Mouse (Mus musculus): Measurements from ENCODE around the gene Rita1. TPM values are rescaled to one million over a fixed set of nuclear protein-coding genes. Genes with fewer than 3 reads are reported as not detected.
A peak's percentile ranks its signal among the peaks of the same experiment; 100 is the strongest.

Gene Rita1
- total and polyA plus RNA-seq, 2 experiments from 2014 or later, result 30.4 to 38.6 TPM

GRCm38 (mm10) chr5:120563914-120564311 lies 48.5 kb downstream of the Rita1 start:
- 68% methylated on average over 4 of the region's 4 CpGs for WGBS
- no peaks in the 10 kb centered on the region for H3K27me3 ChIP-seq (ENCODE audit: insufficient read depth, low read length)
- DNase-seq (ENCODE audit: low spot score) (no peak), ATAC-seq (no peak)
- no peak overlapping the region for H3K4me3 ChIP-seq (ENCODE audit: low read length)
- H3K9ac ChIP-seq (replicated peaks; ENCODE audit: low read length), result no peak overlapping the region
- H3K4me1 ChIP-seq (ENCODE audit: insufficient read depth, low read length), result peaks cover 49% of the 10 kb centered on the region
- no peaks in the 10 kb centered on the region for H3K36me3 ChIP-seq (ENCODE audit: insufficient read depth, low read length)
- H3K27ac ChIP-seq, result no peak overlapping the region
- no peak overlapping the region for H3K4me2 ChIP-seq (ENCODE audit: low read depth, low read length)
- no peaks in the 10 kb centered on the region for H3K9me3 ChIP-seq (ENCODE audit: low read length)
- no peak for TF ChIP-seq CTCF (IDR thresholded peaks at IDR 0.05; ENCODE audit: low read depth)

DNA sequence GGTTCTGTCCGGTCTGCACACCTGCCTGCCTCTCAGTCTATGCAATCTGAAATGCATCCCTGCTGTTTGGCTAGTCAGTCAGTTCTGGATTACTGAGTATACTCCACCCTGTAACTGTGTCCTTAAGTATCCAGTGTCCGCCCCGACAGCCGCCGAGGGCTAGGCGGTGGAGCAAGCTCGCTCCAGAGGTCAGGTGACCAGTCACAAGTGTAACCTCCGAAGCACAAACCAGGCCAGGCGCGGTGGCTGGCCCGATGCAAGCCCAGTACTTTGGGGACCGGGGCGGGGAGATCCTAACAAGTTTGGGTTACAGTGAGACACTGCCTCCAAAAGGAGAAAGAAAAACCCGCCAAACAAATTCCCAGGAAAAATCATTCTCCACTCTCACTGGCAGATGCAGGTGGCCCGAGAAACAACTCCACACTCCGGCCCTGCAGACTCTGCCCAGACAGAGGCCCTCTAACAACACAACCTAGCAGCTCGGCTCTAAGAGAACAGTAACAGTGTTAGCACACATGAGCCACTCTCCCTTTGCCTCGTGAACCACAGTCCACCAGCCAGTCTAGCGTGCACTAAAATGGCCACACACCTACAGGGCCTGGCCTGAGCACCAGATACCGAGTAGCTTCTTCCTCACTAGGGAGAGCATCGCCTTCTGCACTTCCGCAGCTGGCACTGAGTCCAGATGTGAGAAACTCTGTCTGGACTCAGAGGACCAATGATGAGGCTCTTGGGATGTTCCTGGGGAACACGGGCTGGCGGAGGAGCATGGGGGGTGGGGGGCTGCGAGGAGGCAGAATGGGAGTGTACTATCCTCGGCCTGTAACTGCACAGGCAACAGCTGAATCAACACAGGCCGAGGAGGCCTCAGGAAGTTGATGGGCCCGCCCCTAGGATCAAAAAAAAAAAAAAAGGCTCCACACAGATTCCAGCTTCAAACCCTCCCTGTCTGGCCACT lies 49.2 kb downstream of the Rita1 start:
- no peak for TF ChIP-seq CTCF (IDR thresholded peaks at IDR 0.05; ENCODE audit: low read depth)

GRCm38 (mm10) chr5:120560616-120561311 lies 51.6 kb downstream of the Rita1 start:
- Histone ChIP-seq H3K27me3 (ENCODE audit: insufficient read depth, low read length) (no peaks in the 10 kb centered on the region), H3K4me1 (ENCODE audit: insufficient read depth, low read length) (peaks cover 22% of the 10 kb centered on the region), H3K27ac (peak overlapping the region; percentile 67), H3K36me3 (ENCODE audit: insufficient read depth, low read length) (0 out of 2 replicates have a peak, but pooled peaks cover 4% of the 10 kb centered on the region), H3K4me3 (ENCODE audit: low read length) (no peak overlapping the region; the same call in 1 of the 2 replicates), H3K9me3 (ENCODE audit: low read length) (no peaks in the 10 kb centered on the region), H3K4me2 (ENCODE audit: low read depth, low read length) (peak overlapping the region; percentile 31), H3K9ac (replicated peaks; ENCODE audit: low read length) (0 out of 2 replicates have a peak overlapping the region, but pooled peaks have one; percentile 3)
- ATAC-seq (peak; percentile 74), DNase-seq (ENCODE audit: low spot score) (peak; percentile 83)
- TF ChIP-seq CTCF (IDR thresholded peaks at IDR 0.05; ENCODE audit: low read depth), result no peak
- 12% methylated on average over 16 of the region's 16 CpGs for WGBS

More for the DNA sequence above, 49.2 kb downstream of the Rita1 start:
- ATAC-seq, result no peak
- Histone ChIP-seq H3K27me3 (ENCODE audit: insufficient read depth, low read length) (no peaks in the 10 kb centered on the region), H3K9me3 (ENCODE audit: low read length) (no peaks in the 10 kb centered on the region), H3K4me2 (ENCODE audit: low read depth, low read length) (no peak overlapping the region), H3K27ac (peak overlapping the region; percentile 66), H3K4me1 (ENCODE audit: insufficient read depth, low read length) (peaks cover 46% of the 10 kb centered on the region), H3K9ac (replicated peaks; ENCODE audit: low read length) (no peak overlapping the region), H3K36me3 (ENCODE audit: insufficient read depth, low read length) (no peaks in the 10 kb centered on the region), H3K4me3 (ENCODE audit: low read length) (no peak overlapping the region)
- DNase-seq (ENCODE audit: low spot score), result peak; percentile 15
- 61% methylated on average over 28 of the region's 28 CpGs for WGBS

DNA sequence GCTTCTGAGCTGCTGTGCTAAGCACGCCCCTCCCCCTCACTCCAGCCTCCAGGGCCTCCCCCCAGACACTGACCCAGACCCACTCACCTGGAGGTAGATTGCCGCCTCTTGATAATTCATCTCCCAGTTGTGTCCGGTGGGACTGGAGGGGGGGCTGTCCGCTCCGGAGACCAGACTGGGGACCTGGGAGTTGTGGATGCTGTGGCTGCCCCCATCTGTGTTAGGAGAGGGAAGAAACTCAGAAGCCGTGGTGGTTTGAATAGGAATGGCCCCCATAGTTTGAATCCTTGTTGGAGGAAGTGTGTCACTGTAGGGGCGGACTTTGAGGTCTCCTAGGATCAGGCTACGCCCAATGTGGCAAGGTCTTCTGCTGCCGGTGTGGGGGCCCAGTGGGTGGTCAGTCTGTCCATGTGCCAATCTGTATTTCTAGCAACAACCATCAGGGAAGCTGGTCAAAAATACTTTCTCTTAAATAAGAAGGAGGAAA lies 52.2 kb downstream of the Rita1 start:
- H3K4me3 ChIP-seq (ENCODE audit: low read length), result no peak overlapping the region
- peak overlapping the region; percentile 67 for H3K27ac ChIP-seq
- H3K4me1 ChIP-seq (ENCODE audit: insufficient read depth, low read length), result peaks cover 16% of the 10 kb centered on the region
- H3K27me3 ChIP-seq (ENCODE audit: insufficient read depth, low read length), result no peaks in the 10 kb centered on the region
- no peak for DNase-seq (ENCODE audit: low spot score)
- H3K36me3 ChIP-seq (ENCODE audit: insufficient read depth, low read length), result 0 out of 2 replicates have a peak, but pooled peaks cover 7% of the 10 kb centered on the region
- peak overlapping the region; percentile 4; the same call in 1 of the 2 replicates for H3K4me2 ChIP-seq (ENCODE audit: low read depth, low read length)
- H3K9ac ChIP-seq (replicated peaks; ENCODE audit: low read length), result 0 out of 2 replicates have a peak overlapping the region, but pooled peaks have one; percentile 3
- WGBS, result 51% methylated on average over 9 of the region's 9 CpGs
- ATAC-seq, result no peak
- no peak for TF ChIP-seq CTCF (IDR thresholded peaks at IDR 0.05; ENCODE audit: low read depth)
- H3K9me3 ChIP-seq (ENCODE audit: low read length), result no peaks in the 10 kb centered on the region

GRCm38 (mm10) chr5:120558762-120559161 lies 53.6 kb downstream of the Rita1 start:
- TF ChIP-seq CTCF (IDR thresholded peaks at IDR 0.05; ENCODE audit: low read depth), result no peak
- Histone ChIP-seq H3K36me3 (ENCODE audit: insufficient read depth, low read length) (peaks cover 12% of the 10 kb centered on the region), H3K9me3 (ENCODE audit: low read length) (no peaks in the 10 kb centered on the region), H3K27me3 (ENCODE audit: insufficient read depth, low read length) (no peaks in the 10 kb centered on the region), H3K4me3 (ENCODE audit: low read length) (no peak overlapping the region), H3K4me1 (ENCODE audit: insufficient read depth, low read length) (peaks cover 14% of the 10 kb centered on the region; the same call in 1 of the 2 replicates), H3K9ac (replicated peaks; ENCODE audit: low read length) (no peak overlapping the region), H3K27ac (0 out of 2 replicates have a peak overlapping the region, but pooled peaks have one; percentile 15), H3K4me2 (ENCODE audit: low read depth, low read length) (no peak overlapping the region)
- DNase-seq (ENCODE audit: low spot score) (no peak), ATAC-seq (no peak)
- WGBS, result 65% methylated on average over 14 of the region's 14 CpGs

DNA sequence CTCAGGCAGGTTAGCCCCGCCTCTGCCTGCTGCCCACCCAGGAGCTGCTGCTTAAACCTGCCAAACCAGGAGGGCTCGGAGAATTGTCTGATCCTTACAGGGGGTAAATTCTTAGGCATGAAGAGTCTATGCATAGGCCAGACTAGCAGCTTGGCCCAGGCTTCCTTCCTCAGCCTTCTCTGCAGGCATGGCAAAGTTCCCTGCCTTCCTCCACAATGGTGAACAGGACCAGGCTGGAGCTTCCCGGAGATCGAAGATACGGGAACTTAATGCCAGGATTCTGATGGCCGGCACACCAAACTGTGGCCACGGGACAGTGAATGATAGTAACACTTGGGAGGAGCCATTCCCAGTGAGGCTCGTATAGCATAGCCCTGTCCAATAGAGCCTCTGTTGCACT lies 54.3 kb downstream of the Rita1 start:
- no peak overlapping the region for H3K9ac ChIP-seq (replicated peaks; ENCODE audit: low read length)
- H3K4me3 ChIP-seq (ENCODE audit: low read length), result no peak overlapping the region
- no peak overlapping the region for H3K4me2 ChIP-seq (ENCODE audit: low read depth, low read length)
- H3K9me3 ChIP-seq (ENCODE audit: low read length), result no peaks in the 10 kb centered on the region
- no peak overlapping the region for H3K27ac ChIP-seq
- ATAC-seq, result no peak
- peaks cover 12% of the 10 kb centered on the region for H3K36me3 ChIP-seq (ENCODE audit: insufficient read depth, low read length)
- 61% methylated on average over 8 of the region's 8 CpGs for WGBS
- DNase-seq (ENCODE audit: low spot score), result no peak
- H3K4me1 ChIP-seq (ENCODE audit: insufficient read depth, low read length), result peaks cover 14% of the 10 kb centered on the region; the same call in 1 of the 2 replicates
- H3K27me3 ChIP-seq (ENCODE audit: insufficient read depth, low read length), result no peaks in the 10 kb centered on the region
- no peak for TF ChIP-seq CTCF (IDR thresholded peaks at IDR 0.05; ENCODE audit: low read depth)
